9 mouse cellular contexts compared by ENCODE assay signal in the genomic region with DNA sequence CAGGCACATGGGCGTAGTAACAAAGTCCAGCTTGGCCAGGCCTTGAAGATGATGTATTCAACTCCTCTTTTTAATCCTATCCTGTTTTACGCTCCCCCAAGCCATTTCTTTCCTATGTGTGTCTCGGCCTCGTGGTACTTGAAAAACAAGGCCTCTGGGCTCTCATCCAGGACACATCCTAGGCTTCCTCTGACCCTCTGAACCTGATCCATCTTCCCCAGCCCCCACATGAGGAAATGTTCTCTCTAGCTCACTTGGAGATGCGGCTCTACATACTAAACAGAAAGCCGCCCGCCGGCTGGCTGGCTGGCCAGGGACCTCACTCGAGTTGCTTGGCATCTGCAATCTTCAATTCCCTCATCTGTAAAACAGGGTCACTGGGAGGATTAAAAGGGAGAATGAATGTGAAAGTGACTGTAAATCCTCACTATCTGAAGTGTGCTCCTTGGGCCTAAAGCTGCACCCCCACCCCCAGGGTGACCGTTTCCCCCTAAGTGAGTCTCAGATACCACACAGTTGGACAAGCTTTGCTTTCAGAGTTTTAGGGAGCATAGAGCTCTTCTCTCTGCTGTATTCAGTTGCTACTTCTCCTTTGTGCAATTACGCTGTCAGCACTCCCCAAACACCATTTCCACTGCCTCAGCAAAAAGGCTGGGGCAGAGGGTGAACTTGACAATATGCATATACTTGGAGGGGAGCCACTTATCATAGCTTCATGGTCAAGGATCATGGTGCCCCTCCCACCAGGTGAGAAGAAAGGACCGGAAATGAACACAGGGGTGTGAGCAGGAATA.
DNase-seq lines count a peak whose midpoint lies in the region; ATAC-seq and TF ChIP-seq lines count a peak whose summit lies in the region.
"Had no signal": no experiment of that assay in that cellular context is flagged by ENCODE, and none has a peak within 500 bp of the region (broad histone marks: within the 10 kb centered on the region; RNA-seq: fewer than 3 reads in every experiment).

No protein-coding gene starts in this region.

- TF ChIP-seq CTCF in kidney, adult 2 months (conservative IDR thresholded peaks at IDR 0.05; ENCODE audit: insufficient read depth, insufficient read length, low read depth, low read length), result no peak

- no peaks in the 10 kb centered on the region for H3K27me3 ChIP-seq in kidney, adult 2 months (replicated peaks; ENCODE audit: control insufficient read depth, insufficient read depth, low read length)

- DNase-seq in frontal cortex, adult 2 months (ENCODE audit: extremely low spot score in 1 of 2, low spot score in 1 of 2), result peak; percentile 11 to 16
- DNase-seq in right cerebral cortex, adult 18-20 months, result peak; percentile 23
- DNase-seq in right cerebral cortex, postnatal 25 days, result no peak
- DNase-seq in kidney, adult 2 months, result peak; percentile 74
- DNase-seq in lung, postnatal 36 days, result peak; percentile 63
- no peak for DNase-seq in c-Kit-positive CD71-positive TER-119-positive erythroid progenitor cells, embryonic 14.5 days (ENCODE audit: low spot score)

- H3K27ac ChIP-seq in kidney, adult 2 months (ENCODE audit: insufficient read depth, low read depth, low read length), result peak overlapping the region; percentile 81; the same call in 1 of the 2 replicates

- WGBS in kidney, adult 2 months, result 41% methylated on average over 12 of the region's 12 CpGs

- no peaks in the 10 kb centered on the region for H3K36me3 ChIP-seq in kidney, adult 2 months (ENCODE audit: control insufficient read depth, insufficient read depth, low read length)

- no peak for TF ChIP-seq POLR2A in kidney, adult 2 months (IDR thresholded peaks at IDR 0.05; ENCODE audit: low read depth, low read length)

- no peak for ATAC-seq in frontal cortex, adult (ENCODE audit: low TSS enrichment)
- no peak for ATAC-seq in granulocyte monocyte progenitor cell, adult 5-6 weeks (replicated peaks; ENCODE audit: poor library complexity, severe bottlenecking)

- H3K4me1 ChIP-seq in kidney, adult 2 months (ENCODE audit: control insufficient read depth, insufficient read depth, low read length), result no peaks in the 10 kb centered on the region

- H3K4me3 ChIP-seq in kidney, adult 2 months (ENCODE audit: insufficient read depth, low read depth, low read length), result no peak overlapping the region
- H3K4me3 ChIP-seq: myocyte had no signal

Comparison
In these comparisons a context has a peak if more than half of its experiments do, and no peak if none do; other contexts are left out.
1. DNase-seq: peak in frontal cortex, adult 2 months (2 of 2), right cerebral cortex, adult 18-20 months (single experiment), kidney, adult 2 months (single experiment) and lung, postnatal 36 days (single experiment); none in right cerebral cortex, postnatal 25 days (single experiment) and c-Kit-positive CD71-positive TER-119-positive erythroid progenitor cells, embryonic 14.5 days (single experiment).